Mouse (Mus musculus): ENCODE measurements around the gene Sars2. TPM values are rescaled to one million over a fixed set of nuclear protein-coding genes. Genes with fewer than 3 reads are reported as not detected.

Sars2 gene
- polyA plus RNA-seq, 1 experiment from 2014 or later: 24.9 TPM

GRCm38 (mm10) chr7:28796562-28796975 lies 54.8 kb downstream of the Sars2 start:
- H3K9me3 ChIP-seq (ENCODE audit: control insufficient read depth, low read depth, low read length): no peaks in the 10 kb centered on the region
- H3K4me1 ChIP-seq (ENCODE audit: control insufficient read depth, insufficient read depth, low read length): peaks cover 4% of the 10 kb centered on the region; the same call in 1 of the 2 replicates
- H3K27ac ChIP-seq (ENCODE audit: low read length): no peak overlapping the region; the same call in 1 of the 2 replicates
- no peaks in the 10 kb centered on the region for H3K27me3 ChIP-seq (ENCODE audit: control insufficient read depth, insufficient read depth, low read length)
- peak overlapping the region; percentile 22 for H3K4me2 ChIP-seq (replicated peaks; ENCODE audit: low read depth, low read length)
- H3K9ac ChIP-seq (replicated peaks; ENCODE audit: low read depth, low read length): no peak overlapping the region
- no peak overlapping the region for H3K4me3 ChIP-seq (ENCODE audit: low read depth, low read length)
- peak; percentile 81 for ATAC-seq (ENCODE audit: insufficient number of reproducible peaks, insufficient read depth, low FRiP score, low read depth)
- H3K36me3 ChIP-seq (ENCODE audit: control insufficient read depth, insufficient read depth, low read length): no peaks in the 10 kb centered on the region
- whole genome bisulfite sequencing: 15% methylated on average over 32 of the region's 32 CpGs

GRCm38 (mm10) chr7:28799994-28800393 lies 58.2 kb downstream of the Sars2 start:
- 91% methylated on average over 9 of the region's 9 CpGs for WGBS
- H3K9me3 ChIP-seq (ENCODE audit: control insufficient read depth, low read depth, low read length): no peaks in the 10 kb centered on the region
- no peaks in the 10 kb centered on the region for H3K27me3 ChIP-seq (ENCODE audit: control insufficient read depth, insufficient read depth, low read length)
- peaks cover 31% of the 10 kb centered on the region for H3K4me1 ChIP-seq (ENCODE audit: control insufficient read depth, insufficient read depth, low read length)
- H3K4me2 ChIP-seq (replicated peaks; ENCODE audit: low read depth, low read length): no peak overlapping the region
- H3K36me3 ChIP-seq (ENCODE audit: control insufficient read depth, insufficient read depth, low read length): no peaks in the 10 kb centered on the region
- H3K9ac ChIP-seq (replicated peaks; ENCODE audit: low read depth, low read length): no peak overlapping the region
- no peak overlapping the region for H3K27ac ChIP-seq (ENCODE audit: low read length)
- ATAC-seq (ENCODE audit: insufficient number of reproducible peaks, insufficient read depth, low FRiP score, low read depth): no peak
- no peak overlapping the region for H3K4me3 ChIP-seq (ENCODE audit: low read depth, low read length)

GRCm38 (mm10) chr7:28801451-28801850 lies 59.7 kb downstream of the Sars2 start:
- 56% methylated on average over 3 of the region's 3 CpGs for WGBS
- H3K4me2 ChIP-seq (replicated peaks; ENCODE audit: low read depth, low read length): peak overlapping the region; percentile 8; the same call in 1 of the 2 replicates
- peaks cover 31% of the 10 kb centered on the region for H3K4me1 ChIP-seq (ENCODE audit: control insufficient read depth, insufficient read depth, low read length)

GRCm38 (mm10) chr7:28801901-28802670 lies 60.3 kb downstream of the Sars2 start:
- WGBS: 12% methylated on average over 10 of the region's 10 CpGs
- Histone ChIP-seq H3K27ac (ENCODE audit: low read length) (peak overlapping the region; percentile 96), H3K4me3 (ENCODE audit: low read depth, low read length) (no peak overlapping the region), H3K36me3 (ENCODE audit: control insufficient read depth, insufficient read depth, low read length) (no peaks in the 10 kb centered on the region), H3K27me3 (ENCODE audit: control insufficient read depth, insufficient read depth, low read length) (no peaks in the 10 kb centered on the region), H3K9me3 (ENCODE audit: control insufficient read depth, low read depth, low read length) (no peaks in the 10 kb centered on the region), H3K4me1 (ENCODE audit: control insufficient read depth, insufficient read depth, low read length) (peaks cover 31% of the 10 kb centered on the region), H3K4me2 (replicated peaks; ENCODE audit: low read depth, low read length) (peak overlapping the region; percentile 8; the same call in 1 of the 2 replicates), H3K9ac (replicated peaks; ENCODE audit: low read depth, low read length) (no peak overlapping the region)
- ATAC-seq (ENCODE audit: insufficient number of reproducible peaks, insufficient read depth, low FRiP score, low read depth): peak; percentile 64

More at GRCm38 (mm10) chr7:28801451-28801850, 59.7 kb downstream of the Sars2 start:
- H3K36me3 ChIP-seq (ENCODE audit: control insufficient read depth, insufficient read depth, low read length): no peaks in the 10 kb centered on the region
- H3K27me3 ChIP-seq (ENCODE audit: control insufficient read depth, insufficient read depth, low read length): no peaks in the 10 kb centered on the region
- H3K9ac ChIP-seq (replicated peaks; ENCODE audit: low read depth, low read length): no peak overlapping the region
- ATAC-seq (ENCODE audit: insufficient number of reproducible peaks, insufficient read depth, low FRiP score, low read depth): no peak
- peak overlapping the region; percentile 96 for H3K27ac ChIP-seq (ENCODE audit: low read length)
- no peak overlapping the region for H3K4me3 ChIP-seq (ENCODE audit: low read depth, low read length)
- no peaks in the 10 kb centered on the region for H3K9me3 ChIP-seq (ENCODE audit: control insufficient read depth, low read depth, low read length)

GRCm38 (mm10) chr7:28802846-28803588 lies 61.2 kb downstream of the Sars2 start:
- Histone ChIP-seq H3K27ac (ENCODE audit: low read length) (peak overlapping the region; percentile 96), H3K27me3 (ENCODE audit: control insufficient read depth, insufficient read depth, low read length) (no peaks in the 10 kb centered on the region), H3K4me2 (replicated peaks; ENCODE audit: low read depth, low read length) (peak overlapping the region; percentile 8), H3K4me3 (ENCODE audit: low read depth, low read length) (no peak overlapping the region), H3K9ac (replicated peaks; ENCODE audit: low read depth, low read length) (no peak overlapping the region), H3K4me1 (ENCODE audit: control insufficient read depth, insufficient read depth, low read length) (peaks cover 36% of the 10 kb centered on the region), H3K9me3 (ENCODE audit: control insufficient read depth, low read depth, low read length) (no peaks in the 10 kb centered on the region), H3K36me3 (ENCODE audit: control insufficient read depth, insufficient read depth, low read length) (no peaks in the 10 kb centered on the region)
- WGBS: 12% methylated on average over 10 of the region's 10 CpGs
- ATAC-seq (ENCODE audit: insufficient number of reproducible peaks, insufficient read depth, low FRiP score, low read depth): peak; percentile 77

Other genes starting within 250 kb of the Sars2 start
- gene Ifnl2, start 231.5 kb upstream of the Sars2 start, polyA plus RNA-seq (2014; fragmentation: Nextera tagmentation; extraction: Ambion mirVana): not detected in 2 replicates
- not detected in 2 replicates for gene Ifnl3, start 219.2 kb upstream of the Sars2 start, polyA plus RNA-seq (2014; fragmentation: Nextera tagmentation; extraction: Ambion mirVana)
- 0.49 and 1.0 TPM in 2 replicates for gene Sycn, start 201.1 kb upstream of the Sars2 start, polyA plus RNA-seq (2014; fragmentation: Nextera tagmentation; extraction: Ambion mirVana)
- gene Nccrp1, start 194.7 kb upstream of the Sars2 start, polyA plus RNA-seq (2014; fragmentation: Nextera tagmentation; extraction: Ambion mirVana): not detected in 2 replicates
- gene Samd4b, start 143.8 kb upstream of the Sars2 start, polyA plus RNA-seq (2014; fragmentation: Nextera tagmentation; extraction: Ambion mirVana): 23.7 and 25.8 TPM in 2 replicates
- gene Pak4, start 143.8 kb upstream of the Sars2 start, polyA plus RNA-seq (2014; fragmentation: Nextera tagmentation; extraction: Ambion mirVana): 41.1 and 47.8 TPM in 2 replicates
- gene Acp7, start 110.7 kb upstream of the Sars2 start, polyA plus RNA-seq (2014; fragmentation: Nextera tagmentation; extraction: Ambion mirVana): not detected in 2 replicates
- gene Fbxo27, start 49.1 kb upstream of the Sars2 start, polyA plus RNA-seq (2014; fragmentation: Nextera tagmentation; extraction: Ambion mirVana): 5.8 and 6.3 TPM in 2 replicates
- gene Fbxo17, start 25.2 kb upstream of the Sars2 start, polyA plus RNA-seq (2014; fragmentation: Nextera tagmentation; extraction: Ambion mirVana): 9.5 and 12.1 TPM in 2 replicates
- gene Mrps12, start 172 bp upstream of the Sars2 start, polyA plus RNA-seq (2014; fragmentation: Nextera tagmentation; extraction: Ambion mirVana): 129 and 153 TPM in 2 replicates
- not detected in 2 replicates for gene Ccer2, start 14.2 kb downstream of the Sars2 start, polyA plus RNA-seq (2014; fragmentation: Nextera tagmentation; extraction: Ambion mirVana)
- 64.9 and 68.8 TPM in 2 replicates for gene Sirt2, start 24.7 kb downstream of the Sars2 start, polyA plus RNA-seq (2014; fragmentation: Nextera tagmentation; extraction: Ambion mirVana)
- gene Nfkbib, start 25.5 kb downstream of the Sars2 start, polyA plus RNA-seq (2014; fragmentation: Nextera tagmentation; extraction: Ambion mirVana): 29.5 and 38.9 TPM in 2 replicates
- 3.3 and 4.5 TPM in 2 replicates for gene Rinl, start 47.0 kb downstream of the Sars2 start, polyA plus RNA-seq (2014; fragmentation: Nextera tagmentation; extraction: Ambion mirVana)
- 259 and 266 TPM in 2 replicates for gene Hnrnpl, start 66.5 kb downstream of the Sars2 start, polyA plus RNA-seq (2014; fragmentation: Nextera tagmentation; extraction: Ambion mirVana)
- 172 and 179 TPM in 2 replicates for gene Ech1, start 83.2 kb downstream of the Sars2 start, polyA plus RNA-seq (2014; fragmentation: Nextera tagmentation; extraction: Ambion mirVana)
- 127 and 140 TPM in 2 replicates for gene Lgals4, start 91.9 kb downstream of the Sars2 start, polyA plus RNA-seq (2014; fragmentation: Nextera tagmentation; extraction: Ambion mirVana)
- 1.4 and 1.5 TPM in 2 replicates for gene Lgals7, start 121.9 kb downstream of the Sars2 start, polyA plus RNA-seq (2014; fragmentation: Nextera tagmentation; extraction: Ambion mirVana)
- 0.67 and 1.1 TPM in 2 replicates for gene Capn12, start 139.4 kb downstream of the Sars2 start, polyA plus RNA-seq (2014; fragmentation: Nextera tagmentation; extraction: Ambion mirVana)
- 272 and 280 TPM in 2 replicates for gene Actn4, start 220.3 kb downstream of the Sars2 start, polyA plus RNA-seq (2014; fragmentation: Nextera tagmentation; extraction: Ambion mirVana)
- gene Eif3k, start 239.9 kb downstream of the Sars2 start, polyA plus RNA-seq (2014; fragmentation: Nextera tagmentation; extraction: Ambion mirVana): 413 and 444 TPM in 2 replicates
- gene Map4k1, start 240.1 kb downstream of the Sars2 start, polyA plus RNA-seq (2014; fragmentation: Nextera tagmentation; extraction: Ambion mirVana): 8.5 and 11.3 TPM in 2 replicates

Measured in stomach, embryonic 14.5 days (tissue).